8 mouse cellular contexts compared by ENCODE assay signal in genomic region chr19:53391787-53392186, GRCm38 (mm10). TPM values are rescaled to one million over a fixed set of nuclear protein-coding genes. Genes with fewer than 3 reads are reported as not detected.
DNase-seq lines count a peak whose midpoint lies in the region; ATAC-seq lines count a peak whose summit lies in the region.

No protein-coding gene starts in this region.

- ATAC-seq in granulocyte monocyte progenitor cell, adult 5-6 weeks (replicated peaks; ENCODE audit: poor library complexity, severe bottlenecking): peak; percentile 43
- ATAC-seq in megakaryocyte progenitor cell, adult 5-6 weeks (replicated peaks; ENCODE audit: poor library complexity): peak; percentile 18

- intact Hi-C loops in left cerebral cortex, postnatal 36 days (cut with DNase I): no loop called here

- peak; percentile 88 for DNase-seq in heart, adult 11 months
- no peak for DNase-seq in heart, adult 18-20 months
- peak; percentile 58 for DNase-seq in ES-CJ7 (ENCODE audit: low read depth, low spot score)
- DNase-seq in yolk sac, embryonic 10.5 days (ENCODE audit: low spot score): no peak
- no peak for DNase-seq in spleen, adult 12 weeks (ENCODE audit: low spot score)
- no peak for DNase-seq in left cerebral cortex, postnatal 36 days (ENCODE audit: low spot score in 2 of 2)

RNA-seq across cellular contexts. Expression of gene Smndc1, which starts 1.4 kb away (rescaled TPM):
- total RNA-seq in heart, adult 18-20 months (2021): 10 to 100 TPM; 33.5 to 34.6 TPM
- total RNA-seq in granulocyte monocyte progenitor cell, adult 5-6 weeks (2014; fragmentation: Nextera tagmentation): 47.7 and 54.6 TPM in 2 replicates
- total RNA-seq in granulocyte monocyte progenitor cell, adult 5-6 weeks (2017): 31.1 and 33.4 TPM in 2 replicates
- 83.2 and 83.5 TPM in 2 replicates for total RNA-seq in megakaryocyte progenitor cell, adult 5-6 weeks (2015)
- total RNA-seq in megakaryocyte progenitor cell, adult 5-6 weeks (2017): 32.3 and 42.5 TPM in 2 replicates
- 10 to 100 TPM; 33.2 to 40.5 TPM for total RNA-seq in left cerebral cortex, postnatal 36 days (2021)

RNA-seq across cellular contexts. Expression of gene Gm10197, which starts 20.2 kb away (rescaled TPM):
- not detected for total RNA-seq in heart, adult 18-20 months (2021)
- not detected in 2 replicates for total RNA-seq in granulocyte monocyte progenitor cell, adult 5-6 weeks (2014; fragmentation: Nextera tagmentation)
- not detected in 2 replicates for total RNA-seq in granulocyte monocyte progenitor cell, adult 5-6 weeks (2017)
- total RNA-seq in megakaryocyte progenitor cell, adult 5-6 weeks (2015): not detected in 2 replicates
- not detected in 2 replicates for total RNA-seq in megakaryocyte progenitor cell, adult 5-6 weeks (2017)
- total RNA-seq in left cerebral cortex, postnatal 36 days (2021): not detected

Comparison
In these comparisons a context has a peak if more than half of its experiments do, and no peak if none do; other contexts are left out.
1. DNase-seq: peak in heart, adult 11 months (single experiment) and ES-CJ7 (single experiment); none in heart, adult 18-20 months (0 of 2), yolk sac, embryonic 10.5 days (single experiment), spleen, adult 12 weeks (single experiment) and left cerebral cortex, postnatal 36 days (0 of 2).